Mouse (Mus musculus): ENCODE measurements around the gene Lsm12.

DNA sequence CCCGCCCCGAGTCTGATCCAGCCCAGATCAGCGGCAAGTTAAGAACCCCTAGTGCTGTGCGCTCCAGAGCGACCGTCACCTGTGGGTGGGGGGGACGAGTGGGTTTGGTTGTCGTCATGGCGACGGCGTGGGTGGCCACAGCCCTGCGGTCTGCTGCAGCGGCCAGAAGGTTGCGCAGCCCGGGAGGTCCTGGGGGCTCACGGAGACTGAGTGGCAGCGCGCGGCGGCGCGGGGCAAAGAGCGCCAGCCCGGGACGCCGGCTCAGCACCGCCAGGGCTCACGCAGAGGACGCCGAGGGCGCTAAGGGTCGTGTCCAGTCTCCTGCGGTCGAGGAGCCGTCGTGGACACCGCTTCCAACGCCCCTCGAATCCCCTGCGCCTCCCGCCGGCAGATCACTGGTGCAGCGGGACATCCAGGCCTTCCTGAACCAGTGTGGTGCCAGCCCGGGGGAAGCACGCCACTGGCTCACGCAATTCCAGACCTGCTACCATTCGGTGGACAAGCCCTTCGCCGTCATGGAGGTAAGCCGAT, 39.6 kb downstream of the Lsm12 start, which contains the start of gene Nags:
- no peak for TF ChIP-seq CTCF (IDR thresholded peaks at IDR 0.05; ENCODE audit: borderline replicate concordance, control insufficient read depth, extremely low read depth, insufficient read depth, low read length, poor library complexity)
- TF ChIP-seq POLR2A (IDR thresholded peaks at IDR 0.05; ENCODE audit: control insufficient read depth, extremely low read depth, insufficient read depth, low read length, poor library complexity) = no peak

Data from thymus, adult 2 months (tissue).